Mouse (Mus musculus): ENCODE measurements at regions not wholly inside any gene's neighbourhood (a gene's known extent, or its start where the extent isn't known, plus 50 kb on each side); places are given as distances from the start of the nearest gene placed in this dataset.
"Not testable (repeated sequence)": the region's sequence is repeated elsewhere in the genome, so short reads cannot be mapped to it uniquely, and the experiment has no call there.

DNA sequence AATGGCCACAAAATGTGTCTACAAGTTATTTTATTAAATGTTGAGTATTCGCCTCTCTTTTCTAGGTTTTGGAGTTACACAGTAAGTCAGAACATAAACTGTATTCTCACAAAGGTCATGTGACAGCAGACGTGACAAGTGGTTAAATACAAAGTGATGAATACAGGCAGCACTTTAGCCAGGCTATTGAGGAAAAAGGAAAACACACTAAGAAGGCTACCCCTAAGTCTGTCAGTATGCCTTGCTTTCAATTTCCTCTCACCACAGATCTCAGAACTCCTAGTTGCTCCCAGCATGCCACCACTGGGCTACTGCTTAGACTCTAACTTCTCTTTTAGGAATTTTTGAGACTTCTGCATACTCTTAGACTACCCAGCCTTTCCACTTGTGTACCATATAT, 297.9 kb upstream of the Pex5l start:
- DNase-seq (ENCODE audit: inconsistent age in 2 of 2, low spot score in 1 of 2): no peak

DNA sequence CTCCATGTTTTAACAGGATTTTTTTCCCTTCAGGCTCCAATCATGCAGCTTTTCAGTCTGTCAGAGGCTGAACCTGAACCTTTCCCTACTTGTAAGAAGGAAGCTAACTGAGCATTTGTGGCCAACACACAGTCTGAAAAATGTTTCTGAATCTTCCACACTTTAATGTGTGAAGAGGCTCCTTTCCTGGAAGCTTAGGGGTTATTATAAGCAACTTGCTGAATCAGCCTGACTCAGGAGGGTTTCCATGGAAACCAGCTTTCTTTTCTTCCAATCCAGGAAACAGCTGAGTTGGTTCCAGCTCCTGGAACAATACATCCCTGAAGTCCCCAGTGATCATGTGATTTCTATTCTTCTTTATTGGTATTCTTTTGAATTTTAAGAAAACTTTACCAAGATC, 297.5 kb upstream of the Pex5l start:
- DNase-seq (ENCODE audit: inconsistent age in 2 of 2, low spot score in 1 of 2): no peak

DNA sequence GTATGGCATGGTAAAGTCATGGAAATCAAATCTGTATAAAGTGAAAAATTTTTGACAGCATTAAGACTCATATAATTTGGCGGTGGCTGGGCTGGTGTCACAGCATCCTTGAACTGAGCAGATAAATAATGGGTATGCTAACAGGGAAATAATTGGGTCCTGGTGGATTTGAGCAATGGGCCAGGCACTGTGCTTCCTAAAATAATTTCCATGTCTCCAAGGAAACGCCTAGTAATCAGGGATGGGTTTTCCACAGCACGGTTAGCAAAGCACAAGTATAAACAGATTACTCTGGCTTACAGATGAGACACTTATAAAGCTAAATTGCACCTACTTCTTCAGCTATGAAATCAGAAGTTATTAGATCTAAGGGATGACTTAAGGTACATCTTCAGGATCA, 273.9 kb upstream of the Pex5l start:
- no peak for DNase-seq (ENCODE audit: inconsistent age in 2 of 2, low spot score in 1 of 2)

DNA sequence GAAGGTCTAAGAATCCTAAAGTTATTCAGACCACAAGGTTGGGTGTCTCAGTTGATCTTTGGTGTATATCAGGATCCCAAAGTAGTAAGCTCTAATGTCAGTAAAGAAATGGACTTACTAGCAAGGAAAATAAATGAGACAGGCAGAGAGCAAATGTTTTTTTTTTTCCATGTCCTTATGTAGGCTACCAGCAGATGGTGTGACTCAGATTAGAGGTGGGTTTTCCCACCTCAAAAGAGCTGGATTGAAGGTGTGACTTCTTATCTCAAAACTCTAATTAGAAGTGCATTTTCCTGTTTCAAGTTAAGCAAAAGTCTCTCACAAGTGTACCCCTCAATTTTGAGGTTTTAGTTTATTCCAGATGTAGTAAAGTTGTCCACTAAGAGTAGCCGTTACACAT, 273.3 kb upstream of the Pex5l start:
- no peak for DNase-seq (ENCODE audit: inconsistent age in 2 of 2, low spot score in 1 of 2)

DNA sequence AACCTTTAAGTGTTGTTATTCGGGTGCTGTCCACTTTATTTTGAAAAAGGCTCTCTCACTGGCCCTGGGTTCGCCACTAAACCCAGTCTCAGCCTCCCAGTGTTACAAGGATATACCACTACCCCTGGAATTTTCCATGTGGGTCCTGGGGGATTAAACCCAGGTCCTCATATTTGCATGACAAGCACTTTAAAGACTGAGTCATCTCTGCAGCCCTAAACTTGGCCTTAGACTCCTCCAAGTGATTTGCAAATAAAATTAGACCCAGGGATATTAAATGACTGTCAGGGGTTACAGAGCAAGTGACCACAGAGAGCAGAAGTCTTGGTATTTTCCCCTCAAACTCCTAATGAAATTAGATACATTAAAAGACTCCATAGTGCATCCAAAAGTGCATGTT, 258.9 kb upstream of the Pex5l start:
- no peak for DNase-seq (ENCODE audit: inconsistent age in 2 of 2, low spot score in 1 of 2)

DNA sequence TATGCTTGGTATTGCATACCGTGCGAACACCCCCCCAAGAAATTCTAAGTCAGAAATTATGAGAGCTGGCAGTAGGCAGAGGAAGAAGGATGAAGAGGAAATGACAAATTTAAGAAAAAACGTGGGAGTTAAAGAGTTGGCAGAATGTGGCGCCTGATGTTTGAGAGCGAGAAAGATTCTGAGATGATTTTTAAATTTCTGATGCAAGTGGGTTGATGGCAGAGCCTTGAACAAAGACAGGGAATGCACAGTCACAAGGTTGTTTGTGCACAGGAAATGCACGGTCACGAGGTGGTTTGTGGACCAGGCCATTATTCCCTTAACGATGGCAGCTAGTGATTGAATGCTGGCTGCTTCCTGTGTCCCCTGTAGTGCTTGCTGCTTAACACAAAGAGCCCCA, 256.3 kb upstream of the Pex5l start:
- no peak for DNase-seq (ENCODE audit: inconsistent age in 2 of 2, low spot score in 1 of 2)

DNA sequence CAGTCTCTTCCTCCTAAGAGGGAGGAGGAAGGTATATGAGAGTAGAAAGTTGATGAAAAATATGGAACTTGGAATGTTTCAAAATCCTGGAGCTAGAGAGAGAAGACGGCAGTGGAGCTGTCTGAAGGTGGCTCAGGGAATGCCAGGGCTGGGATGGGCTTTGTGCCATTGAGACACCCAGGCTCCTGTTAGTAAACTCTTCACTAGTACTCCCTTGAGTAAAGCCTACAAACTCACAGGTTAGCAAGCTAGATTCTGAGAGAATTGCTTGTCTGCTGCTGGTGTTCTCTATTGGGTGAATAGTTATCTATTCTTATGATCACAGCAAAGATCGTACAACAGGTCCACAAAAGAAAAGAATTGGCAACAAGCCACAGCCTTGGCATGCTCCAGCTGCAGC, 255.3 kb upstream of the Pex5l start:
- peak in 1 of 2 experiments; percentile 47 for DNase-seq (ENCODE audit: inconsistent age in 2 of 2, low spot score in 1 of 2)

DNA sequence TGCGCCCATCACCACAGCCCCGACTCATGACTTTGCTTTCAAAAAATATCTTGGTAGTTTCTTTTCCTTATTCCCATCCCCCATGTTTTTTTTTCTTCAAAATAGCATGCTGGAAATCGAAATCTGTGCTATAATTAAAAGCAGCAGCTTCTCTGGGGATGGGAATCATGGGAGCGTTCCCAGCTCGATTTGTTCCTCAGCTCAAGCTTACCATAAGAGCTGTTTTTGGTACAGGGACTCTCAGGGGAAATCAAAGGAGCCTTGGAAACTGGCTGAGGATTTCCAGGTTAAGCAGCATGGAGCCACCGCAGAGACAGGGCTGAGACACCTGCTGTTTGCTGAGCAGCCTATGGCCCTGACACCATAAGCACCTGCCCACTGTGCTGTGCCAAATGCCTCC, 254.2 kb upstream of the Pex5l start:
- DNase-seq (ENCODE audit: inconsistent age in 2 of 2, low spot score in 1 of 2): no peak

DNA sequence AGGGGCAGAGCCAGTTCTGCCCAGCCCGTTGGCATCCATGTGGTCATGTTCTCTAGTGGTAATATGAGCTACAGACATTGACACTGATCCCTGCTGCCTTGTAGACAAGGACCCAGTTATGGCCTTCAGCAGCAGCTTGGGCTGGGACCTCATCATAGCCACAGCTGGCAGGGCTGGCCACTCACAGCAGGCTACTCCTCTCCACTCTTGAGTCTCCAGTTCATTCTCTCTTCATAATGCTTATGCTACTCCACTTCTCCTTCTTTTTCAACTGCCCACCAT, 249.4 kb upstream of the Pex5l start:
- DNase-seq (ENCODE audit: inconsistent age in 2 of 2, low spot score in 1 of 2): no peak

DNA sequence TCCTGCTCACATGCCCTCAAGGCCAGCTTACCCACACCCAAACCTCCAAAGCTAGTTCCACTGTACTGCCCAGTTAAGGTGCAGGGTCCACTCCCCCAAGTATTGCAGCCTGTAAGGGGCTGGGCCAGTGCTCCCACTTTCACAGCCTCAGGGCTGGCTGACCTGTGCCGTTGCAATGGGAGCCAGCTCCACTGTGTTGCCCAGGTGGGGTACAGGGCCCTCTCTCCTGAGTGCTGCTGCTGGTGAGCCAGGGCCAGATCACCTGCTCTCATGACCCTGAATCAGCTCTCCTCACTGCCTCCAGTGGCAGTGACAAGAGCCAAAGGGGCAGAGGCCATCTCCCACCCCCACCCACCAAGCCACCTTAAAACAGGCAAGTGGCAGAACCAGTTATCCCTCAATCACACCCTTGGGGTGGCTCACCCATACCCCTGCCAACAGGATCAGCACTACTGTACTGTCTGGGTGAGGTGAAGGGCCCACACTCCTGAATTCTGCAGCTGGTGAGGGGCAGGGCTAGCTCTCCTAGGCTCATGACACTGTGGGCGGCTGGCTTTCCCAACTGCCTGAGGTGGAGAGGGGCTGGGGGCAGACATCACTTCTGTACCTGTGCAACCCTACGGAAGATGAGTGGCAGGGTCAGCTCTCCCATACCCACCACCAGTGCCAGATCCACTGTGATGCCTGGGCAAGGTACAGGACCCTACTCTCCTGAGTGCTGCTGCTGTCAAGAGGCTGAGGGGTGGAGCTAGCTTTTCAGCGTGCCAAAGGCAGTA, 248.9 kb upstream of the Pex5l start:
- no peak for DNase-seq (ENCODE audit: inconsistent age in 2 of 2, low spot score in 1 of 2)

DNA sequence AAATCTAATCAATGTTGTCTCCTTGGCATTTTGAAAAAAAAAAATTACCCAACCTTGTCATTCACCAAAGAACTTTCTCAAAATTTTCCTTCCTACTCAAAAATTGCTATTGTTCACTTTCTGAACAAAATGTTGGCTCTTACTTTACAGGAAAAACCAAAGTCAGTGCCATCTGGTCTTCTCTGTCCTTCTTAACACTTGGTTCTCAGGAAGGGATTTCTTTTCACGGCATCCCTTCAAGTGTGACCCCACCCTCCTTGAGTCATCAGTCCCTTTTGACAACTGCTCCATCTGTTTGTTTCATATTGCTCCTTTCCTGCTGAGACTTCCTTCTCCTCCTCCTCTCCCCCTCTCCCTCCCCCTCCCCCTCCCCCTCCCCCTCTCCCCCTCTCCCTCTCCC, 245.1 kb upstream of the Pex5l start:
- DNase-seq (ENCODE audit: inconsistent age in 2 of 2, low spot score in 1 of 2): no peak

DNA sequence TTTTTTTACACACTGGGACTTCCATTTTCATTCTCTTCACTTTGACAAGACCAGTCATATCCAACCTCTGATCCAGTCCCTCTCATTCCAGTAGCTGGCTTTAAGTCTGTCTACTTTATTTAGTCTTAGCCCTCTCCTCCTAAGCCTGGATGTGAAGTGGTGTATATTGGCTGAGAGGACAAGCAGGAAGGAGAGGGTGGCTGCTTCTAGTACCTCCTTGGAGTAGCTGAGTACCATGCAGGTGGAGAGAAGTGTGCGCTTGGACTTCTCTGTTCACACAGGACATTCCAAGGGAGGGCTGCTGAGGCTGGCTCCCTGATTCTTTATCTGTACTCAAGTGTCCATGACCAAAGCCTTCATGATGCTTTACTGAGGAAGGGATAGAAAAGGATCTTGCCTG, 240.6 kb upstream of the Pex5l start:
- DNase-seq (ENCODE audit: inconsistent age in 2 of 2, low spot score in 1 of 2): no peak

DNA sequence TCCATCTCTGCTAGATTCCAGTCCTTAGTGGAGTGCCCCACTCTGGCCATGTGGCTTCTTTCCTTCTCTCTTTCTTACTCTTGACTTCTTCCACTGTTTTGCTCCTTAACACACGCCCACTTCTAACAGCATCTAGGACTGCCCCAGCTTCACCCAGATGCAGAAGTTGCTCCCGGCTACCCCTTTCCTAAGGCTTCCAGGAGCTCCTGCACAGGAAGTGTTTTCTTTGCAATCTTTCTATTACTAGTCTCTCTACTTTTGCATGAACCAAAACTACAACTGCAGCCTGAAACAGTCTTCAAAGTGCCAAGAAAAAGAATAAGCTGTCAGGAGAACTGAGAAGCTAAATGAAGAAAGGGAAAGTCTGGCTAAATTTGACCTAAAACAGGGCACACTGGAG, 236.6 kb upstream of the Pex5l start:
- no peak for DNase-seq (ENCODE audit: inconsistent age in 2 of 2, low spot score in 1 of 2)

DNA sequence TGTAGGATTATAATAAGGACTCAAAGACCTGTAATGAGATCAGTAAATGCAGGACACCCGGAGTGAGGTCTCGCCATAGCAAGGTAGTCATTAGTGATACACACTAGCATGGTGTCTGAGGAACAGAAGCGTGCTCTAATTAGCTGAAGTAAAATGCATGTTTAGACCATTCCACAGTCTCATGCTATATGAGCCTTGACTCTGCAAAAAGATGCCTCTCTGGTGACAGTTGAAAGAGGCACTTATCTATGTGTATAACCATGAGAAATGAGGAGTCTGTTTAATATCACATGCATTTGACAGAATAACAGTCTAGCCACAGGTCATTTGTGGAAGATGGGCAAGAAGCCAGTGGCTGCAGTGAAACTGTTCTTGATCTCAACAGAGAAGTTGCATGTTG, 232.1 kb upstream of the Pex5l start:
- no peak for DNase-seq (ENCODE audit: inconsistent age in 2 of 2, low spot score in 1 of 2)

DNA sequence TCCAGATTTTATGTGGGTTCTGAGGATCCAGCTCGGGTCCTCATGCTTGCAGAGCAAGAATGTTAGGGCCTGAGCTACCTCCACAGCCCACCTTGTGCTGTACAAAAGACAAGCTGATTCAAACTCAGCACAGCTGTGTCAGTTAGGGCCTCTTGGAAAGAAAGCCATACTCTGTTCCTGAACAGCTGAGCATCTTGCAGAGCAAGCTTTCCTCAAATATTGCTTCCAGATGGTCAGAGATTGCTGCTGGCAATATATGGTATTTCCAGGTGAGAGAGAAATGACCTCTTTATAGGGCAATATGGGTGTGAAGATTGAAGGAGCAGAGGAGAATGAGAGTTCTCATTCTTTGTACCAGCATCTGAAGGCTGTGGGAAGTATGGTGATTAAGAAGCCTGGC, 229.8 kb upstream of the Pex5l start:
- DNase-seq (ENCODE audit: inconsistent age in 2 of 2, low spot score in 1 of 2): no peak

DNA sequence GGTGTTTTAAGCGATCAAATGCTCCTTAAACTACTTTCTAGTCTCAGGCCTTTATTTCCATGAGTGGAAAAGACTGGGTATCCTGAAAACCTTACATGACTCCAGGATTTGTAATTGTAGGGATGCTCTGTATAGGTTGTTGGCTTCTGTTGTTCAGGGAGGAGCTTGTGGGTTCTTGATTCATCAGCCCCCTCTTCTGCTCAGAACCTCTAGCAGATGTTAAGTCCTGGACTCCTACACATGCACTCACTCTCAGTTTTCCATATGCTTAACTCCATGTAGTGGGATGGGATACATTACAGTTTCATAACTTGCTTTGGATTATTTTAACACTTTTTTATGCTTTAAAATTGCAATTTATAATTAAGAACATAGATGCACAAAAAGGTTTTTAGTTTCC, 220.5 kb upstream of the Pex5l start:
- no peak for DNase-seq (ENCODE audit: inconsistent age in 2 of 2, low spot score in 1 of 2)

DNA sequence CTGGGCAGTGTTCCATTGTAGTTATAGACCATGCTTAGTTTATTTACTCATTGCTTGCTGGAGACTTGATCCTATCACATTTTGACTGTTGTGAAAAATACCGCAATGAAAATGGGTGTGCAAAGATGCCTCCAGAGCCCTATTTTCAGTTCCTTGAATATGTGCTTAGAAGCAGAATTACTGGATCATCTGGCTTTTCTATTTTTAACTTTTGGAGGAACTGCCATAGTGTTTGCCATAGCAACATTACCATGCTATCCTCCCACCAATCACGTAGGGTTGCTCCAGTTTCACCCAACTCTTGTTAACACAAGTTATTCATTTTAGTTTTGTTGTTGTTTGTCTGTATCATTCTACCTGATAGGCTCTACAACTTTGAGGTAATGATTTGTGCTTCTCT, 217.0 kb upstream of the Pex5l start:
- DNase-seq (ENCODE audit: inconsistent age in 2 of 2, low spot score in 1 of 2): no peak

DNA sequence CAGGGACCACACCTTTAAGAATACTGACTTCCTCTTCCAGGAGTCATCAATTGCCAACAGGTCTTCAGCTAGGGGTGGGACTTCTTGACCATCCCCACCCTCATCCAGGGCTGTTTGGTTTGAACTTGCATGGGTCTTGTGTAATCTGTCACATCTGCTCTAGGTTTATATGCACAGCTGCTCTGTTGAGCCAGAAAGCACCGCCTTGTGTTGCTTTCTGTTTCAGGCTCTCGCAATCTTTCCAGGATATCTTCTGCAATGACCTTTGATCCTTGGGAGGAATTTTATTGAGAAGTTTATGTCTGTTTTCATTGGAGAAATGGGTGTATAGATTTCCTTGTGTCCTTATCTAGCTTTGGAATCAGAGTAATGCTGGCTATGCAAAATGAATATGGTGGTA, 210.8 kb upstream of the Pex5l start:
- no peak for DNase-seq (ENCODE audit: inconsistent age in 2 of 2, low spot score in 1 of 2)

DNA sequence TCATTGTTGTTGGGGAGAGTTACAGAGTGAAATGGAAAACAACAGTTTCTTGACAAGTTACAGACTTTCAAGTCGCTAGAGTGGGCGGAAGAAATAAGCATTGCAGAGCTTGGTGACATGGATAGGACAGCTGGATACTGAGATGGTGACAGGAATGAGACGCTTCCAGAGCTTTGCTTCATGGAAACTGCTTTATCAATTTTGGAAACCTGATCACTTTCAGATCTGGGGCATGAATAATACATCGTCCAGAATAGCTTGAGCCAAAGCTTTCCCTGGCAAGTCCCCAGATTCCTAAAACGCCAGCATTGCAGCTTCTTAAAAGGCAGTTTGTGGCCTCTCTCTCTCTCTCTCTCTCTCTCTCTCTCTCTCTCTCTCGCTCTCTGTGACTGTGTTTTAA, 207.9 kb upstream of the Pex5l start:
- DNase-seq (ENCODE audit: inconsistent age in 2 of 2, low spot score in 1 of 2): no peak

DNA sequence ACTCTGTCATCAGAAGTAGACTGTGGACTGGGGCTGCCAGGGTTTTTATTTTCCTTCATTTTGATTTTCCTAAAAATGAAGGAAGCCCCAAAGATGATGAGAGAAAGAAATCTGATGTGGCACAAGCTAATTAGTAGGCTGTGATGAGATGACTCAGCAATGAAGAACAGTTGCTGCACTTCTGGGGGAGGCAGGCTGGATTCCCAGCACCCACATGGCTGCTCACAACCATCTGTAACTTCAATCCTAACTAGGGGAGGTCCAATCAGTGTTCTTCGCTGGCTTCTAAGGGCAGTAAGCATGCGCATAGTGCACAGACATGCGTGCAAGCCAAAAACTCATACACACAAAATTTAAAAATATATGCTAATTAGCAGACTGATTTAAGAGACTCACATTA, 191.0 kb upstream of the Pex5l start:
- no peak for DNase-seq (ENCODE audit: inconsistent age in 2 of 2, low spot score in 1 of 2)

DNA sequence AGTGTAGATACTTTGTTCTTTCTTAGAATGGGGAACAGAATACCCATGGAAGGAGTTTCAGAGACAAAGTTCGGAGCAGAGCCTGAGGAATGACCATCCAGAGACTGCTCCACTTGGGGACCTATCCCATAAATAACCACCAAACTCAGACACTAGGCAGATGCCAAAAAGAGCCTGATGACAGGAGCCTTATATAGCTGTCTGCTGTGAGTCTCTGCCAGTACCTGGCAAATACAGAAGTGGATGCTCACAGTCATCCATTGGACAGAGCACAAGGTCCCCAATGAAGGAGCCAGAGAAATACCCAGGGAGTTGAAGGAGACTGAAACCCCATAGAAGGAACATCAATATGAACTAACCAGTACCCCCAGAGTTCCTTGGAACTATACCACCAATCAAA, 174.6 kb upstream of the Pex5l start:
- not testable (repeated sequence) for DNase-seq (ENCODE audit: inconsistent age in 2 of 2, low spot score in 1 of 2)

DNA sequence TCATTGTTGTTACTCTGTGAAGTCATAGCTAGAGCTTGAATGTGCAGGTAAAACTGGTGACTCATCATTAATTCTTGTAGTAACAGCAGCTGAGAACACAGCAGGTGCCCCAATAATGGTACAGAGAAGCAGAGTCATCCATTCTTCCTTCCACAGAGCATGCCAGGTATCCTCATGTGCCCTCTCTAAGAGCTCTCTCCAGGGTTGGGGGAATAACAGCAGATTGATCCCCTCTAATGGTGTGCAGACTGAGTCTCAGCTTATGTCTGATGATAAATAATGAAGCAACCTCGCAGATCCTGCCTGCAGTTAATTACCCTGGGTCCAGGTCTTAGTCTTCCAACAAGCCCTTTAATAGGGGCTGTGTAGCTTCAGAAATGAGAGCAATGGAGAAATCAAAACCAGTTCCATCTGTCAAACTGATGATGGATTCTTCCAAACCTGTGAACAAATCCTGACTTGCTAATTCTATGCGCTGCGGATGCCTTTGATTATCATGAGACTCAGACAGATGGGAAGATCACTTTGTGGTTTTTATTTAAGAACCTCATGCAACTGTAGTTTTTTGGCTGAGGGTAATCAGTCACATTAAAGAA, 169.3 kb upstream of the Pex5l start:
- DNase-seq (ENCODE audit: inconsistent age in 2 of 2, low spot score in 1 of 2): no peak

DNA sequence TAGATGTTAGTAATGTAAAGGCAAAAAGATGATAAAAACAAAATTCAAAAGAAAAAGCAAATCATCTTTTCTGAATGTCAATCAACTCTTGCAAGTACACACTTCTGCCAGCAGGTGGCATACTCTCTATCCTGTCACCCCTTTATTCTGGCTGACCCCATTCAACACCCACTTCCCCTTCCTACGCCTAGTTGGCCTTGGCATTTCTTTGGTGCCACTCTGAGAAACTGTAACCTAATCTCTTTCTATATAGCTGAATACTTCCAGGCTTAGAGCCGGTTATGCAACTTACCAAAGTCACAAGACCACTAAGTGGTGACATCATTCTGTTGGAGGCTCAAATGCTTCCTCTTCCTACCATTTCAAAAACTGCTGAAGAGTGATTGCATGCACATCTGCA, 165.2 kb upstream of the Pex5l start:
- peak; percentile 23 to 67 for DNase-seq (ENCODE audit: inconsistent age in 2 of 2, low spot score in 1 of 2)
